Mouse (Mus musculus): ENCODE measurements around the gene D130043K22Rik.

The D130043K22Rik gene

GRCm38 (mm10) chr13:24844983-24845955 lies at the start of gene D130043K22Rik:
D130043K22Rik (plus strand) TSS chr13:24845135.
- peak; percentile 54 to 67 for DNase-seq

- DNase-seq = no peak
Observed at GRCm38 (mm10) chr13:24798686-24799085, 46.2 kb upstream of the D130043K22Rik start.

- peak in 1 of 2 experiments; percentile 17 for DNase-seq
Observed at GRCm38 (mm10) chr13:24799378-24799777, 45.6 kb upstream of the D130043K22Rik start.

GRCm38 (mm10) chr13:24799925-24800673 lies 44.8 kb upstream of the D130043K22Rik start:
- DNase-seq = peak; percentile 39 to 59

GRCm38 (mm10) chr13:24800674-24801307 lies 44.1 kb upstream of the D130043K22Rik start:
- peak; percentile 92 to 95 for DNase-seq

GRCm38 (mm10) chr13:24801308-24801921 lies 43.5 kb upstream of the D130043K22Rik start, which contains the start of gene BC005537:
BC005537 (plus strand) TSS chr13:24801657.
- DNase-seq = peak; percentile 42 to 57

GRCm38 (mm10) chr13:24802131-24802691 lies 42.7 kb upstream of the D130043K22Rik start:
- peak; percentile 17 to 28 for DNase-seq

GRCm38 (mm10) chr13:24803196-24803595 lies 41.7 kb upstream of the D130043K22Rik start:
- no peak for DNase-seq

- DNase-seq = no peak
Observed at GRCm38 (mm10) chr13:24806079-24806478, 38.9 kb upstream of the D130043K22Rik start.

GRCm38 (mm10) chr13:24812521-24812920 lies 32.4 kb upstream of the D130043K22Rik start:
- peak in 1 of 2 experiments; percentile 23 for DNase-seq

GRCm38 (mm10) chr13:24814616-24815015 lies 30.3 kb upstream of the D130043K22Rik start:
- DNase-seq = no peak

GRCm38 (mm10) chr13:24816125-24817092 lies 28.5 kb upstream of the D130043K22Rik start:
- no peak for DNase-seq

- DNase-seq = no peak
Observed at GRCm38 (mm10) chr13:24819931-24820330, 25.0 kb upstream of the D130043K22Rik start.

- DNase-seq = no peak
Observed at GRCm38 (mm10) chr13:24822663-24823343, 22.1 kb upstream of the D130043K22Rik start.

GRCm38 (mm10) chr13:24824647-24825046 lies 20.3 kb upstream of the D130043K22Rik start:
- no peak for DNase-seq

- peak; percentile 43 to 48 for DNase-seq
Observed at GRCm38 (mm10) chr13:24825587-24825986, 19.3 kb upstream of the D130043K22Rik start.

GRCm38 (mm10) chr13:24826116-24826515 lies 18.8 kb upstream of the D130043K22Rik start:
- no peak for DNase-seq

- DNase-seq = peak in 1 of 2 experiments; percentile 21
Observed at GRCm38 (mm10) chr13:24830756-24831352, 14.1 kb upstream of the D130043K22Rik start.

GRCm38 (mm10) chr13:24831353-24832130 lies 13.4 kb upstream of the D130043K22Rik start, which contains the start of the genes Acot13 and Tdp2:
Acot13 (minus strand) TSS chr13:24831540.
Tdp2 (plus strand) TSS chr13:24831679.
- peak; percentile 93 to 95 for DNase-seq
